Mouse (Mus musculus) midbrain, embryonic 11.5 days (tissue): Measurements from ENCODE around the gene Noct. TPM values are rescaled to one million over a fixed set of nuclear protein-coding genes. Genes with fewer than 3 reads are reported as not detected.

Source experiments
- ATAC-seq: fragments of 200-750 bp; cut with Nextera tagmentation; 2 replicates; pipeline ENCODE4 v1.8.0; 2017; ENCODE audit warnings: moderate TSS enrichment, moderate library complexity; ENCODE audit not compliant: low FRiP score
- DNase-seq: peaks from one replicate; pipeline ENCODE4 v3.0.0; 2015; ENCODE audit warnings: low spot score; ENCODE audit errors: missing footprints
- H3K27ac ChIP-seq: fragments of 300-500 bp; sonication (generic); 2 replicates; pipeline ENCODE4 v1.5.1; 2014; ENCODE audit warnings: low read depth, low read length
- H3K27me3 ChIP-seq: fragments of 300-500 bp; sonication (generic); 2 replicates; pipeline ENCODE4 v1.6.1; 2014; ENCODE audit warnings: mild to moderate bottlenecking, low read length, moderate library complexity, mixed read lengths; ENCODE audit not compliant: control insufficient read depth, insufficient read depth
- H3K36me3 ChIP-seq: fragments of 300-500 bp; sonication (generic); 2 replicates; pipeline ENCODE4 v1.6.1; 2014; ENCODE audit warnings: mild to moderate bottlenecking, low read length, moderate library complexity, mixed read lengths; ENCODE audit not compliant: control insufficient read depth, insufficient read depth
- H3K4me1 ChIP-seq: fragments of 300-500 bp; sonication (generic); 2 replicates; pipeline ENCODE4 v1.6.1; 2014; ENCODE audit warnings: low read length; ENCODE audit not compliant: control insufficient read depth, insufficient read depth
- H3K4me2 ChIP-seq: fragments of 300-500 bp; sonication (generic); 2 replicates; pipeline ENCODE4 v1.6.1; 2014; ENCODE audit warnings: mild to moderate bottlenecking, moderate library complexity
- H3K4me3 ChIP-seq: fragments of 300-500 bp; sonication (generic); 2 replicates; pipeline ENCODE4 v1.5.1; 2014; ENCODE audit warnings: low read depth, low read length
- H3K9ac ChIP-seq: fragments of 300-500 bp; sonication (generic); 2 replicates; pipeline ENCODE4 v1.6.1; 2014; ENCODE audit warnings: low read length
- H3K9me3 ChIP-seq: fragments of 300-500 bp; sonication (generic); 2 replicates; pipeline ENCODE4 v1.6.1; 2016; ENCODE audit warnings: low read length; ENCODE audit not compliant: control insufficient read depth
- WGBS: fragments of 180-500 bp; shearing (Covaris S2); extraction: QIAGEN DNeasy Blood & Tissue Kit; methylation state at CpG from one replicate; pipeline ENCODE4 v1.1.7; 2014; 5-methylcytosine and 5-hydroxymethylcytosine counted together
- polyA plus RNA-seq: library from polyadenylated mRNA; unstranded; fragments of >200 nt; fragmentation: Nextera tagmentation; extraction: Ambion mirVana; gene quantifications from 2 replicates; pipeline ENCODE4 v1.2.1, GENCODE M21; 2014

Noct gene
- polyA plus RNA-seq, 1 experiment from 2014 or later = 12.9 TPM

GRCm38 (mm10) chr3:51231499-51231898 lies 7.3 kb downstream of the Noct start:
- Histone ChIP-seq H3K4me3 (no peak overlapping the region), H3K4me1 (no peaks in the 10 kb centered on the region; the same call in 1 of the 2 replicates), H3K4me2 (no peak overlapping the region), H3K27ac (no peak overlapping the region), H3K36me3 (no peaks in the 10 kb centered on the region), H3K9me3 (no peaks in the 10 kb centered on the region), H3K27me3 (no peaks in the 10 kb centered on the region), H3K9ac (no peak overlapping the region)
- DNase-seq = no peak
- WGBS = 72% methylated on average over 3 of the region's 3 CpGs
- no peak for ATAC-seq

GRCm38 (mm10) chr3:51232205-51232910 lies 8.1 kb downstream of the Noct start:
- Histone ChIP-seq H3K27me3 (no peaks in the 10 kb centered on the region), H3K9me3 (no peaks in the 10 kb centered on the region), H3K27ac (no peak overlapping the region), H3K9ac (no peak overlapping the region), H3K4me1 (no peaks in the 10 kb centered on the region), H3K36me3 (no peaks in the 10 kb centered on the region), H3K4me2 (no peak overlapping the region), H3K4me3 (no peak overlapping the region)
- DNase-seq (no peak), ATAC-seq (no peak)
- 90% methylated on average over 3 of the region's 3 CpGs for WGBS

- no peak overlapping the region for H3K4me3 ChIP-seq
- H3K27me3 ChIP-seq = no peaks in the 10 kb centered on the region
- DNase-seq (no peak), ATAC-seq (no peak)
- no peaks in the 10 kb centered on the region for H3K36me3 ChIP-seq
- 70% methylated on average over 5 of the region's 5 CpGs for WGBS
- H3K4me1 ChIP-seq = no peaks in the 10 kb centered on the region
- no peak overlapping the region for H3K27ac ChIP-seq
- H3K9me3 ChIP-seq = no peaks in the 10 kb centered on the region
- H3K4me2 ChIP-seq = no peak overlapping the region
- H3K9ac ChIP-seq = no peak overlapping the region
Observed at GRCm38 (mm10) chr3:51233474-51233873, 9.2 kb downstream of the Noct start.

- no peaks in the 10 kb centered on the region for H3K36me3 ChIP-seq
- H3K9me3 ChIP-seq = no peaks in the 10 kb centered on the region
- DNase-seq = peak; percentile 98
- H3K27ac ChIP-seq = no peak overlapping the region
- H3K27me3 ChIP-seq = no peaks in the 10 kb centered on the region
- no peak overlapping the region for H3K9ac ChIP-seq
- WGBS = 55% methylated on average over 13 of the region's 13 CpGs
- no peak overlapping the region for H3K4me2 ChIP-seq
- no peaks in the 10 kb centered on the region for H3K4me1 ChIP-seq
- H3K4me3 ChIP-seq = no peak overlapping the region
- ATAC-seq = peak; percentile 86
Observed at GRCm38 (mm10) chr3:51233918-51234751, 9.9 kb downstream of the Noct start.

- Histone ChIP-seq H3K4me1 (no peaks in the 10 kb centered on the region), H3K36me3 (no peaks in the 10 kb centered on the region), H3K27ac (no peak overlapping the region), H3K9ac (no peak overlapping the region), H3K4me3 (no peak overlapping the region), H3K27me3 (no peaks in the 10 kb centered on the region), H3K9me3 (no peaks in the 10 kb centered on the region), H3K4me2 (no peak overlapping the region)
- no peak for DNase-seq
- ATAC-seq = peak; percentile 52
- WGBS = 81% methylated on average over 5 of the region's 5 CpGs
Observed at GRCm38 (mm10) chr3:51234752-51235055, 10.5 kb downstream of the Noct start.

GRCm38 (mm10) chr3:51238515-51238914 lies 14.3 kb downstream of the Noct start:
- H3K4me1 ChIP-seq = no peaks in the 10 kb centered on the region
- no peak for DNase-seq
- H3K4me3 ChIP-seq = no peak overlapping the region
- no peaks in the 10 kb centered on the region for H3K27me3 ChIP-seq
- no peaks in the 10 kb centered on the region for H3K36me3 ChIP-seq
- H3K9me3 ChIP-seq = no peaks in the 10 kb centered on the region
- H3K27ac ChIP-seq = no peak overlapping the region
- ATAC-seq = no peak
- H3K9ac ChIP-seq = no peak overlapping the region
- WGBS = 90% methylated on average over 7 of the region's 7 CpGs
- no peak overlapping the region for H3K4me2 ChIP-seq

- Histone ChIP-seq H3K27me3 (no peaks in the 10 kb centered on the region), H3K9ac (no peak overlapping the region), H3K4me1 (no peaks in the 10 kb centered on the region), H3K27ac (no peak overlapping the region), H3K4me3 (no peak overlapping the region), H3K36me3 (no peaks in the 10 kb centered on the region), H3K4me2 (no peak overlapping the region), H3K9me3 (no peaks in the 10 kb centered on the region)
- ATAC-seq = no peak
- DNase-seq = no peak
- 95% methylated on average over 3 of the region's 3 CpGs for WGBS
Observed at GRCm38 (mm10) chr3:51239541-51239940, 15.3 kb downstream of the Noct start.

GRCm38 (mm10) chr3:51247704-51248103 lies 23.5 kb downstream of the Noct start:
- H3K36me3 ChIP-seq = peaks cover 10% of the 10 kb centered on the region; the same call in 1 of the 2 replicates
- no peaks in the 10 kb centered on the region for H3K9me3 ChIP-seq
- 88% methylated on average over 16 of the region's 16 CpGs for WGBS
- H3K4me3 ChIP-seq = no peak overlapping the region
- ATAC-seq = no peak
- no peak overlapping the region for H3K4me2 ChIP-seq
- no peaks in the 10 kb centered on the region for H3K27me3 ChIP-seq
- no peak overlapping the region for H3K27ac ChIP-seq
- H3K4me1 ChIP-seq = no peaks in the 10 kb centered on the region
- no peak for DNase-seq
- H3K9ac ChIP-seq = no peak overlapping the region

- H3K4me1 ChIP-seq = no peaks in the 10 kb centered on the region
- peaks cover 13% of the 10 kb centered on the region; the same call in 1 of the 2 replicates for H3K36me3 ChIP-seq
- WGBS = 96% methylated on average over 6 of the region's 6 CpGs
- H3K27ac ChIP-seq = no peak overlapping the region
- H3K27me3 ChIP-seq = no peaks in the 10 kb centered on the region
- no peak overlapping the region for H3K9ac ChIP-seq
- H3K4me2 ChIP-seq = no peak overlapping the region
- H3K4me3 ChIP-seq = no peak overlapping the region
- H3K9me3 ChIP-seq = no peaks in the 10 kb centered on the region
- DNase-seq = no peak
- no peak for ATAC-seq
Observed at GRCm38 (mm10) chr3:51248600-51248999, 24.4 kb downstream of the Noct start.
